Mouse (Mus musculus) layer of hippocampus, postnatal 14 days (tissue): ENCODE measurements at regions not wholly inside any gene's neighbourhood (a gene's known extent, or its start where the extent isn't known, plus 50 kb on each side); places are given as distances from the start of the nearest gene placed in this dataset.
A peak's percentile ranks its signal among the peaks of the same experiment; 100 is the strongest.

ENCODE experiments used
- DNase-seq, 2 experiments: peaks; one replicate each; pipeline ENCODE4 v3.0.0; 2021 to 2022; ENCODE audit warnings: low spot score in 2 of 2, mixed read lengths in 1 of 2

DNA sequence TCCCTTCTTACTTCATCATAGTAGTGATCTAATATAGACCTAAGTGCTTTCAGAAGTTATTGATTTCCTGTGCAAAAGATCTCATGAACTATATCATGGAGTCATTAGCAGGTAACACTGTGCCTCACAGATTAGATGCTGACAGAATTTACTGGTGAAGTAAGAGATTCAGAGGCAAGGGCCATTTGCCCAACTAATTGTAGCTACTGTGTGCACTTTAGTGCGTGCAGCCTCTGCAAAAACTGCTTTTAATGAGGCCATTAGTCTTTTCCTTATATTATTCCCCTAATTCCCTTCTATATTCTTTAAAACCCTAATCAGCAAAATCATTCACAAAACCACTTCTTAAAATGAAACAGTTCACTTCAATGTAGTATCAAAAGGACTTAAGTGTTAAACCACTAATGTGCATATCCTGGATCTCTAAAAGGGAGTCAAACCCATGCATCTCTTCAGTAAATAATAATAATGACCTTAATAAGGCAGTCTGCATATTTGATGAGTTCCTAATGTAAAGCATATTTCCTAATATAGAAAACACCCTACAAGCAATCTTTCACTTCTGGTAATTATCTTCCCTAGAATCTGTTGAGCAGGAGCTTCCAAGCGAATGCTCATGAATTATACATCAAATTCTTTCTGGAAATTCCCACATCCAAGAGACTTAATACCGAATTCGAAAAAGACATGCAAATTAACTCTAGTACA is 1847.4 kb downstream of the Efna5 start:
- DNase-seq = peak in 1 of 2 experiments; percentile 0

DNA sequence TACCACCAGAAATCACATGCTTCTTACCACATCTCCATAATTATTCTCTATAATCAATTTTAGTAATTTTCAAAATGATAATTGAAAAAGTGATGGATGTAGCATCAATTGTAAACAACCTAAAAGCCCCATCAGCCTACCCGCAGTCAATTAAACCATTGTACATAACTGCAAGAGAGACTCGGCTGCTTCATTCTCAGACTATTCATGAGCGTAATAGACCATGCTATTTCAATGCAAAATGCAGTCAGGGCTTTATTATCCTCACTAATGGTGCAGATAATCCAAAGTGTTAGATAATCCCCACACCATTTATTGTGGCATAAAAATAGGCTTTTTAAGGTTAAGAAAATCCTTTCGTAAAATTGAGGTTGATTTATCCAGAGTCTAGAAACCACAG is 1862.5 kb downstream of the Efna5 start:
- no peak for DNase-seq
